Mouse (Mus musculus): ENCODE measurements around the gene Fgfr2. TPM values are rescaled to one million over a fixed set of nuclear protein-coding genes. Genes with fewer than 3 reads are reported as not detected.

The Fgfr2 gene
- total and polyA plus RNA-seq, 2 experiments from 2014 or later: 17.1 to 47.6 TPM

- H3K27ac ChIP-seq (ENCODE audit: low read depth, low read length): no peak overlapping the region
- WGBS: 36% methylated on average over 5 of the region's 5 CpGs
These were observed 797.4 kb downstream of the Fgfr2 start for GRCm38 (mm10) chr7:132325549-132326331.

GRCm38 (mm10) chr7:132323430-132323829 lies 799.7 kb downstream of the Fgfr2 start:
- Histone ChIP-seq H3K36me3 (ENCODE audit: insufficient read depth) (no peaks in the 10 kb centered on the region), H3K27me3 (ENCODE audit: insufficient read depth, low read length) (no peaks in the 10 kb centered on the region), H3K9me3 (ENCODE audit: low read length) (no peaks in the 10 kb centered on the region), H3K9ac (no peak overlapping the region), H3K4me1 (ENCODE audit: insufficient read depth) (no peaks in the 10 kb centered on the region), H3K4me3 (ENCODE audit: low read depth, low read length) (no peak overlapping the region), H3K27ac (ENCODE audit: low read depth, low read length) (no peak overlapping the region), H3K4me2 (ENCODE audit: low read depth) (no peak overlapping the region)
- 81% methylated on average over 5 of the region's 5 CpGs for WGBS
- ATAC-seq (no peak), DNase-seq (no peak)
- TF ChIP-seq CTCF (IDR thresholded peaks at IDR 0.05; ENCODE audit: low read depth): no peak

More at GRCm38 (mm10) chr7:132325549-132326331, 797.4 kb downstream of the Fgfr2 start:
- Histone ChIP-seq H3K9me3 (ENCODE audit: low read length) (no peaks in the 10 kb centered on the region), H3K4me3 (ENCODE audit: low read depth, low read length) (no peak overlapping the region), H3K27me3 (ENCODE audit: insufficient read depth, low read length) (no peaks in the 10 kb centered on the region), H3K4me2 (ENCODE audit: low read depth) (no peak overlapping the region), H3K36me3 (ENCODE audit: insufficient read depth) (no peaks in the 10 kb centered on the region), H3K9ac (no peak overlapping the region), H3K4me1 (ENCODE audit: insufficient read depth) (no peaks in the 10 kb centered on the region)
- no peak for TF ChIP-seq CTCF (IDR thresholded peaks at IDR 0.05; ENCODE audit: low read depth)
- ATAC-seq (no peak), DNase-seq (no peak)

GRCm38 (mm10) chr7:132321392-132321958 lies 801.7 kb downstream of the Fgfr2 start:
- WGBS: 67% methylated on average over 2 of the region's 2 CpGs
- H3K4me2 ChIP-seq (ENCODE audit: low read depth): no peak overlapping the region

GRCm38 (mm10) chr7:132317036-132317541 lies 806.1 kb downstream of the Fgfr2 start, which contains the start of gene Chst15:
Gene Chst15 (minus strand): TSS chr7:132317228.
- Histone ChIP-seq H3K9me3 (ENCODE audit: low read length) (no peaks in the 10 kb centered on the region), H3K4me3 (ENCODE audit: low read depth, low read length) (peak within 1 kb of the TSS; percentile 64), H3K9ac (peak within 1 kb of the TSS; percentile 76), H3K36me3 (ENCODE audit: insufficient read depth) (no peaks in the 10 kb centered on the region), H3K4me1 (ENCODE audit: insufficient read depth) (peaks cover 3% of the 10 kb centered on the region; the same call in 1 of the 2 replicates), H3K27ac (ENCODE audit: low read depth, low read length) (peak within 1 kb of the TSS; percentile 87), H3K4me2 (ENCODE audit: low read depth) (peak within 1 kb of the TSS; percentile 93), H3K27me3 (ENCODE audit: insufficient read depth, low read length) (no peaks in the 10 kb centered on the region)
- TF ChIP-seq CTCF (IDR thresholded peaks at IDR 0.05; ENCODE audit: low read depth): peak; percentile 31
- peak; percentile 55 for ATAC-seq
- under 1% methylated on average over 34 of the region's 34 CpGs for WGBS
- DNase-seq: peak; percentile 68

More at GRCm38 (mm10) chr7:132321392-132321958, 801.7 kb downstream of the Fgfr2 start:
- H3K9ac ChIP-seq: no peak overlapping the region
- no peaks in the 10 kb centered on the region for H3K27me3 ChIP-seq (ENCODE audit: insufficient read depth, low read length)
- no peak for DNase-seq
- H3K4me1 ChIP-seq (ENCODE audit: insufficient read depth): 0 out of 2 replicates have a peak, but pooled peaks cover 3% of the 10 kb centered on the region
- no peak for TF ChIP-seq CTCF (IDR thresholded peaks at IDR 0.05; ENCODE audit: low read depth)
- H3K4me3 ChIP-seq (ENCODE audit: low read depth, low read length): no peak overlapping the region
- no peak for ATAC-seq
- no peak overlapping the region for H3K27ac ChIP-seq (ENCODE audit: low read depth, low read length)
- no peaks in the 10 kb centered on the region for H3K9me3 ChIP-seq (ENCODE audit: low read length)
- no peaks in the 10 kb centered on the region for H3K36me3 ChIP-seq (ENCODE audit: insufficient read depth)

GRCm38 (mm10) chr7:132316101-132317035 lies 806.8 kb downstream of the Fgfr2 start:
- under 1% methylated on average over 76 of the region's 79 CpGs for WGBS
- Histone ChIP-seq H3K4me3 (ENCODE audit: low read depth, low read length) (peak overlapping the region; percentile 64), H3K27me3 (ENCODE audit: insufficient read depth, low read length) (no peaks in the 10 kb centered on the region), H3K9ac (peak overlapping the region; percentile 76), H3K36me3 (ENCODE audit: insufficient read depth) (no peaks in the 10 kb centered on the region), H3K27ac (ENCODE audit: low read depth, low read length) (peak overlapping the region; percentile 87), H3K9me3 (ENCODE audit: low read length) (no peaks in the 10 kb centered on the region), H3K4me1 (ENCODE audit: insufficient read depth) (peaks cover 3% of the 10 kb centered on the region; the same call in 1 of the 2 replicates), H3K4me2 (ENCODE audit: low read depth) (peak overlapping the region; percentile 93)
- peak; percentile 60 for TF ChIP-seq CTCF (IDR thresholded peaks at IDR 0.05; ENCODE audit: low read depth)
- DNase-seq: peak; percentile 61
- peak; percentile 63 for ATAC-seq

Data from forebrain, postnatal 0 days (tissue).